Mouse (Mus musculus) brain, adult 2 months (tissue): ENCODE data around the gene Vopp1.

Source experiments
- DNase-seq: peaks from one replicate; pipeline ENCODE4 v3.0.0; 2011; ENCODE audit warnings: low read depth, low spot score

The Vopp1 gene

GRCm38 (mm10) chr6:57784251-57784650 lies 40.7 kb downstream of the Vopp1 start:
- no peak for DNase-seq

- peak; percentile 48 for DNase-seq
Observed at GRCm38 (mm10) chr6:57782658-57783057, 42.3 kb downstream of the Vopp1 start.

- no peak for DNase-seq
Observed at GRCm38 (mm10) chr6:57780359-57780758, 44.6 kb downstream of the Vopp1 start.

GRCm38 (mm10) chr6:57773792-57774191 lies 51.2 kb downstream of the Vopp1 start:
- no peak for DNase-seq

- DNase-seq: no peak
Observed at GRCm38 (mm10) chr6:57770467-57771190, 54.3 kb downstream of the Vopp1 start.

- no peak for DNase-seq
Observed at GRCm38 (mm10) chr6:57768948-57769525, 55.9 kb downstream of the Vopp1 start.

- no peak for DNase-seq
Observed at GRCm38 (mm10) chr6:57767112-57767868, 57.7 kb downstream of the Vopp1 start.

- no peak for DNase-seq
Observed at GRCm38 (mm10) chr6:57766287-57766686, 58.7 kb downstream of the Vopp1 start.

GRCm38 (mm10) chr6:57765095-57765878 lies 59.7 kb downstream of the Vopp1 start:
- DNase-seq: peak; percentile 62

- DNase-seq: no peak
Observed at GRCm38 (mm10) chr6:57763054-57763453, 61.9 kb downstream of the Vopp1 start.

GRCm38 (mm10) chr6:57753962-57754759 lies 70.8 kb downstream of the Vopp1 start:
- no peak for DNase-seq

GRCm38 (mm10) chr6:57745748-57746129 lies 79.2 kb downstream of the Vopp1 start:
- no peak for DNase-seq

GRCm38 (mm10) chr6:57744974-57745747 lies 79.8 kb downstream of the Vopp1 start:
- DNase-seq: no peak

- DNase-seq: no peak
Observed at GRCm38 (mm10) chr6:57744123-57744522, 80.8 kb downstream of the Vopp1 start.

- no peak for DNase-seq
Observed at GRCm38 (mm10) chr6:57743333-57743732, 81.6 kb downstream of the Vopp1 start.

- no peak for DNase-seq
Observed at GRCm38 (mm10) chr6:57742749-57743148, 82.2 kb downstream of the Vopp1 start.

- DNase-seq: no peak
Observed at GRCm38 (mm10) chr6:57721347-57721746, 103.6 kb downstream of the Vopp1 start.

GRCm38 (mm10) chr6:57711726-57712125 lies 113.2 kb downstream of the Vopp1 start:
- DNase-seq: no peak

GRCm38 (mm10) chr6:57706721-57707120 lies 118.2 kb downstream of the Vopp1 start:
- DNase-seq: no peak

GRCm38 (mm10) chr6:57703703-57704102 lies 121.3 kb downstream of the Vopp1 start:
- peak; percentile 69 for DNase-seq
